Mouse (Mus musculus): ENCODE data around the gene Morc2a. TPM values are rescaled to one million over a fixed set of nuclear protein-coding genes. Genes with fewer than 3 reads are reported as not detected.

Gene Morc2a
- total RNA-seq, 4 experiments from 2014 or later = 17.1 to 23.4 (median 19.6) TPM

- no peak for DNase-seq (ENCODE audit: low spot score in 2 of 2)
These were observed 35.2 kb downstream of the Morc2a start for GRCm38 (mm10) chr11:3684232-3684631.

- DNase-seq (ENCODE audit: low spot score in 2 of 2) = no peak
These were observed 35.9 kb downstream of the Morc2a start for GRCm38 (mm10) chr11:3684723-3685430.

- DNase-seq (ENCODE audit: low spot score in 2 of 2) = no peak
These were observed 36.4 kb downstream of the Morc2a start for GRCm38 (mm10) chr11:3685431-3685830.

GRCm38 (mm10) chr11:3686318-3686717, 37.3 kb downstream of the Morc2a start:
- no peak for DNase-seq (ENCODE audit: low spot score in 2 of 2)

GRCm38 (mm10) chr11:3686885-3687284, 37.9 kb downstream of the Morc2a start:
- no peak for DNase-seq (ENCODE audit: low spot score in 2 of 2)

- DNase-seq (ENCODE audit: low spot score in 2 of 2) = no peak
These were observed 42.8 kb downstream of the Morc2a start for GRCm38 (mm10) chr11:3691746-3692145.

GRCm38 (mm10) chr11:3696086-3696616, 47.2 kb downstream of the Morc2a start:
- DNase-seq (ENCODE audit: low spot score in 2 of 2) = no peak

- no peak for DNase-seq (ENCODE audit: low spot score in 2 of 2)
These were observed 48.5 kb downstream of the Morc2a start for GRCm38 (mm10) chr11:3697441-3697840.

- no peak for DNase-seq (ENCODE audit: low spot score in 2 of 2)
These were observed 54.4 kb downstream of the Morc2a start for GRCm38 (mm10) chr11:3703089-3703992.

GRCm38 (mm10) chr11:3704404-3704803, 55.4 kb downstream of the Morc2a start:
- no peak for DNase-seq (ENCODE audit: low spot score in 2 of 2)

GRCm38 (mm10) chr11:3707057-3707456, 58.1 kb downstream of the Morc2a start:
- DNase-seq (ENCODE audit: low spot score in 2 of 2) = no peak

GRCm38 (mm10) chr11:3710203-3710602, 61.2 kb downstream of the Morc2a start:
- DNase-seq (ENCODE audit: low spot score in 2 of 2) = no peak

- DNase-seq (ENCODE audit: low spot score in 2 of 2) = peak in 1 of 2 experiments; percentile 28
These were observed 65.5 kb downstream of the Morc2a start for GRCm38 (mm10) chr11:3714486-3714885.

GRCm38 (mm10) chr11:3716662-3717061, 67.7 kb downstream of the Morc2a start:
- no peak for DNase-seq (ENCODE audit: low spot score in 2 of 2)

GRCm38 (mm10) chr11:3722036-3722435, 73.0 kb downstream of the Morc2a start:
- DNase-seq (ENCODE audit: low spot score in 2 of 2) = no peak

- DNase-seq (ENCODE audit: low spot score in 2 of 2) = no peak
These were observed 73.9 kb downstream of the Morc2a start for GRCm38 (mm10) chr11:3722861-3723260.

GRCm38 (mm10) chr11:3723910-3724309, 74.9 kb downstream of the Morc2a start:
- no peak for DNase-seq (ENCODE audit: low spot score in 2 of 2)

- no peak for DNase-seq (ENCODE audit: low spot score in 2 of 2)
These were observed 75.7 kb downstream of the Morc2a start for GRCm38 (mm10) chr11:3724726-3725125.

GRCm38 (mm10) chr11:3725331-3726054, 76.5 kb downstream of the Morc2a start:
- DNase-seq (ENCODE audit: low spot score in 2 of 2) = no peak

GRCm38 (mm10) chr11:3727438-3728105, 78.6 kb downstream of the Morc2a start:
- no peak for DNase-seq (ENCODE audit: low spot score in 2 of 2)

- DNase-seq (ENCODE audit: low spot score in 2 of 2) = no peak
These were observed 82.5 kb downstream of the Morc2a start for GRCm38 (mm10) chr11:3731469-3731868.

Data from gastrocnemius, adult 8-10 months (tissue).